In genomic region chr3:142394796-142395508, GRCm38 (mm10) we compare ENCODE assay signal across 8 mouse cellular contexts. TPM values are rescaled to one million over a fixed set of nuclear protein-coding genes. Genes with fewer than 3 reads are reported as not detected.
DNase-seq lines count a peak whose midpoint lies in the region; ATAC-seq lines count a peak whose summit lies in the region.

No protein-coding gene starts in this region.

- peak overlapping the region; percentile 75 for H3K4me3 ChIP-seq in forebrain, embryonic 11.5 days (ENCODE audit: low read depth, low read length)
- peak overlapping the region; percentile 79 for H3K4me3 ChIP-seq in lung, embryonic 16.5 days (ENCODE audit: low read length)

- no peaks in the 10 kb centered on the region for H3K9me3 ChIP-seq in forebrain, embryonic 11.5 days (ENCODE audit: control insufficient read depth, low read length)
- no peaks in the 10 kb centered on the region for H3K9me3 ChIP-seq in lung, embryonic 16.5 days (ENCODE audit: control insufficient read depth, low read length)

- H3K4me1 ChIP-seq in forebrain, embryonic 11.5 days (replicated peaks; ENCODE audit: control insufficient read depth, insufficient read depth, low read length), result peaks cover 3% of the 10 kb centered on the region
- H3K4me1 ChIP-seq in lung, embryonic 16.5 days (replicated peaks; ENCODE audit: control insufficient read depth, insufficient read depth, low read length), result peaks cover 8% of the 10 kb centered on the region; the same call in 1 of the 2 replicates

- under 1% methylated on average over 55 of the region's 64 CpGs for WGBS in forebrain, embryonic 11.5 days
- WGBS in lung, embryonic 16.5 days, result under 1% methylated on average over 48 of the region's 64 CpGs

- peak; percentile 20; the same call in 1 of the 2 replicates for ATAC-seq in forebrain, embryonic 11.5 days (replicated peaks; ENCODE audit: low FRiP score)
- peak; percentile 75 for ATAC-seq in lung, embryonic 16.5 days (ENCODE audit: low read depth)

- peak; percentile 20 to 33 for DNase-seq in CD8-positive naive resting alpha-beta T cell, adult 2 months (ENCODE audit: low read depth in 2 of 2, low spot score in 2 of 2)
- DNase-seq in adrenal gland, postnatal 4 days (ENCODE audit: low spot score in 2 of 2), result peak; percentile 6 to 36
- peak; percentile 67 for DNase-seq in forebrain, embryonic 11.5 days (ENCODE audit: low spot score)
- peak; percentile 89 to 91 for DNase-seq in heart, postnatal 10 days
- peak; percentile 69 to 81 for DNase-seq in kidney, postnatal 4 days
- DNase-seq in ovary, adult 18-20 months (ENCODE audit: low spot score), result peak; percentile 68
- DNase-seq in thymus, postnatal 10 days (ENCODE audit: low spot score in 2 of 2), result peak; percentile 5 to 11

- H3K4me2 ChIP-seq in forebrain, embryonic 11.5 days (ENCODE audit: low read depth, low read length, severe bottlenecking), result peak overlapping the region; percentile 80
- H3K4me2 ChIP-seq in lung, embryonic 16.5 days (ENCODE audit: low read depth, low read length), result peak overlapping the region; percentile 78

- peak overlapping the region; percentile 61 for H3K9ac ChIP-seq in forebrain, embryonic 11.5 days (ENCODE audit: low read length)
- peak overlapping the region; percentile 77 for H3K9ac ChIP-seq in lung, embryonic 16.5 days (ENCODE audit: low read length)

- no peaks in the 10 kb centered on the region for H3K36me3 ChIP-seq in forebrain, embryonic 11.5 days (ENCODE audit: control insufficient read depth, insufficient read depth, low read length)
- H3K36me3 ChIP-seq in lung, embryonic 16.5 days (ENCODE audit: control insufficient read depth, insufficient read depth, low read length), result no peaks in the 10 kb centered on the region

- intact Hi-C loops in heart, postnatal 10 days (cut with DNase I), result loop anchor here (1.0 to 2.0 kb wide), 3 partner anchors 48 to 100 kb away; no protein-coding TSS in a partner anchor

- H3K27ac ChIP-seq in forebrain, embryonic 11.5 days (ENCODE audit: low read depth, low read length), result peak overlapping the region; percentile 46; the same call in 1 of the 2 replicates
- peak overlapping the region; percentile 90 for H3K27ac ChIP-seq in lung, embryonic 16.5 days (ENCODE audit: low read length)

- H3K27me3 ChIP-seq in forebrain, embryonic 11.5 days (ENCODE audit: control insufficient read depth, insufficient read depth, low read length), result no peaks in the 10 kb centered on the region
- no peaks in the 10 kb centered on the region for H3K27me3 ChIP-seq in lung, embryonic 16.5 days (ENCODE audit: control insufficient read depth, insufficient read depth, low read depth, low read length)

RNA-seq across cellular contexts. Expression of gene Pdlim5, which starts 0.5 kb away (rescaled TPM):
- 10 to 100 TPM; 53.5 to 57.7 TPM for total RNA-seq in adrenal gland, postnatal 4 days (2021)
- polyA plus RNA-seq in forebrain, embryonic 11.5 days (2014; fragmentation: Nextera tagmentation; extraction: Ambion mirVana), result 16.0 and 18.0 TPM in 2 replicates
- 100 to 1,000 TPM; 523 to 617 TPM for total RNA-seq in heart, postnatal 10 days (2021)
- 28.3 and 33.4 TPM in 2 replicates for polyA plus RNA-seq in lung, embryonic 16.5 days (2015; fragmentation: Nextera tagmentation; extraction: Ambion mirVana)

Comparison
In these comparisons a context has a peak if more than half of its experiments do, and no peak if none do; other contexts are left out.
1. Peak in every context shown above with its lines: DNase-seq, ATAC-seq, H3K4me3 ChIP-seq and H3K27ac ChIP-seq.
2. DNase-seq: peak in every context shown above with its lines; median percentile 90 in heart, postnatal 10 days; 75 in kidney, postnatal 4 days; 68 in ovary, adult 18-20 months; 67 in forebrain, embryonic 11.5 days; 26 in CD8-positive naive resting alpha-beta T cell, adult 2 months; 21 in adrenal gland, postnatal 4 days; 8 in thymus, postnatal 10 days.
3. RNA of gene Pdlim5, which starts 0.5 kb away (total RNA-seq): 523 to 617 TPM in heart, postnatal 10 days; 53.5 to 57.7 TPM in adrenal gland, postnatal 4 days; every median in the first group is over 4 times any median in the second.